Mouse (Mus musculus) bone marrow, adult 2 months (tissue): Measurements from ENCODE around the gene Ccdc87.

Experiments
- CTCF ChIP-seq: fragments of 200-500 bp; IDR thresholded peaks from 2 replicates; pipeline ENCODE4 v1.5.1; 2011; ENCODE audit warnings: low read length, control low read depth; ENCODE audit not compliant: control insufficient read depth, insufficient read depth
- POLR2A ChIP-seq: fragments of 200-500 bp; IDR thresholded peaks from 2 replicates; pipeline ENCODE4 v1.6.1; 2011; ENCODE audit warnings: low read depth, mild to moderate bottlenecking, control low read depth, low read length, borderline replicate concordance; ENCODE audit not compliant: control insufficient read depth

DNA sequence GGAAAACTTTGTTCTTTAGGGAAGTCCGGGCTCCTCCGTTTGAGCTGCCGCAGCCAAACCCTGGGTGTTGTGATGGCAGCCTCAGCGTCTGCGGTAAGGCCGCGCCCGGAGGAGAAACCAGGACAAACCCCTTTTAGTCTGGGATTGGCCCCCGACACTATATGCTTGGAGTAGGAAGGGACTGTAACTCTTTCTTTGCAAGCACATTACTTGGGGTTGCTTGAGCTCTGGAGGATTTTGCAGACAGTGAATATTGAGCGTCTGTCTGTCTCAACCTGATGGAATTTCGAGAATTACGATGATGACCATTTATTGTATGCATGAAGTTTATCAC, 27.3 kb upstream of the Ccdc87 start:
- TF ChIP-seq POLR2A = no peak
- TF ChIP-seq CTCF = no peak
